22 mouse cellular contexts compared by ENCODE assay signal in genomic region chr5:121808202-121808601, GRCm38 (mm10).
"Had no signal": no experiment of that assay in that cellular context is flagged by ENCODE, and none has a peak within 500 bp of the region (broad histone marks: within the 10 kb centered on the region; RNA-seq: fewer than 3 reads in every experiment).

No protein-coding gene starts in this region.

- H3K9ac ChIP-seq: liver, postnatal 0 days; lung, embryonic 15.5 days; midbrain, embryonic 13.5 days; midbrain, embryonic 15.5 days; neural tube, embryonic 13.5 days; neural tube, embryonic 15.5 days; stomach, embryonic 15.5 days had no signal

- H3K9me3 ChIP-seq: lung, embryonic 15.5 days; megakaryocyte, embryonic 14.5 days; midbrain, embryonic 13.5 days; midbrain, embryonic 15.5 days; neural tube, embryonic 13.5 days; neural tube, embryonic 15.5 days; stomach, embryonic 15.5 days had no signal

- DNase-seq: liver, postnatal 0 days; lung, adult 2 months; lung, postnatal 14 days; lung, postnatal 36 days; retina, postnatal 1 day; right cerebral cortex, adult 18-20 months; right cerebral cortex, postnatal 25 days; right cerebral cortex, postnatal 4 days; spleen, adult 18-20 months; thymus, adult 2 months; thymus, postnatal 25 days; thymus, postnatal 4 days had no signal

- H3K4me1 ChIP-seq: midbrain, embryonic 15.5 days had no signal

- H3K27me3 ChIP-seq: lung, embryonic 15.5 days; megakaryocyte, embryonic 14.5 days; midbrain, embryonic 13.5 days; midbrain, embryonic 15.5 days; neural tube, embryonic 13.5 days; neural tube, embryonic 15.5 days; stomach, embryonic 15.5 days had no signal

- H3K27ac ChIP-seq: lung, embryonic 15.5 days; macrophage; midbrain, embryonic 13.5 days; midbrain, embryonic 15.5 days; neural tube, embryonic 15.5 days had no signal

- ATAC-seq: liver, postnatal 0 days; lung, postnatal 0 days; midbrain, embryonic 13.5 days; midbrain, embryonic 15.5 days had no signal

- H3K4me3 ChIP-seq: lung, embryonic 15.5 days; midbrain, embryonic 13.5 days; midbrain, embryonic 15.5 days; neural tube, embryonic 13.5 days; neural tube, embryonic 15.5 days; stomach, embryonic 15.5 days had no signal

- H3K4me2 ChIP-seq: lung, embryonic 15.5 days; midbrain, embryonic 11.5 days; midbrain, embryonic 13.5 days; midbrain, embryonic 15.5 days; neural tube, embryonic 13.5 days; neural tube, embryonic 15.5 days; stomach, embryonic 15.5 days had no signal
